Mouse (Mus musculus) heart, embryonic 12.5 days (tissue): Measurements from ENCODE around the gene Gm8914. TPM values are rescaled to one million over a fixed set of nuclear protein-coding genes. Genes with fewer than 3 reads are reported as not detected.
"Not testable (repeated sequence)": the region's sequence is repeated elsewhere in the genome, so short reads cannot be mapped to it uniquely, and the experiment has no call there.

Experiments
- ATAC-seq: fragments of 200-750 bp; cut with Nextera tagmentation; 2 replicates; pipeline ENCODE4 v1.8.0; 2017; ENCODE audit warnings: moderate TSS enrichment, moderate library complexity; ENCODE audit not compliant: insufficient number of reproducible peaks, low FRiP score
- H3K27ac ChIP-seq: fragments of 300-500 bp; sonication (generic); 2 replicates; pipeline ENCODE4 v1.5.1; 2016; ENCODE audit warnings: mild to moderate bottlenecking, moderate library complexity; ENCODE audit not compliant: poor library complexity, severe bottlenecking
- H3K27me3 ChIP-seq: fragments of 300-500 bp; sonication (generic); replicated peaks from 2 replicates; pipeline ENCODE4 v1.6.1; 2016; ENCODE audit warnings: mild to moderate bottlenecking, moderate library complexity
- H3K36me3 ChIP-seq: fragments of 300-500 bp; sonication (generic); 2 replicates; pipeline ENCODE4 v1.6.1; 2016; ENCODE audit warnings: mild to moderate bottlenecking, moderate library complexity
- H3K4me1 ChIP-seq: fragments of 300-500 bp; sonication (generic); replicated peaks from 2 replicates; pipeline ENCODE4 v1.6.1; 2016; ENCODE audit warnings: mild to moderate bottlenecking
- H3K4me2 ChIP-seq: fragments of 300-500 bp; sonication (generic); 2 replicates; pipeline ENCODE4 v1.6.1; 2016; ENCODE audit warnings: mild to moderate bottlenecking, moderate library complexity
- H3K4me3 ChIP-seq: fragments of 300-500 bp; sonication (generic); 2 replicates; pipeline ENCODE4 v1.5.1; 2016; ENCODE audit warnings: mild to moderate bottlenecking
- H3K9ac ChIP-seq: fragments of 300-500 bp; sonication (generic); 2 replicates; pipeline ENCODE4 v1.6.1; 2016; ENCODE audit warnings: mild to moderate bottlenecking, moderate library complexity
- H3K9me3 ChIP-seq: fragments of 300-500 bp; sonication (generic); replicated peaks from 2 replicates; pipeline ENCODE4 v1.6.1; 2016; ENCODE audit warnings: mild to moderate bottlenecking, moderate library complexity
- WGBS: fragments of 180-500 bp; shearing (Covaris S2); methylation state at CpG from one replicate; pipeline ENCODE4 v1.1.7; 2016; 5-methylcytosine and 5-hydroxymethylcytosine counted together
- polyA plus RNA-seq: library from polyadenylated mRNA; unstranded; fragments of >200 nt; fragmentation: Nextera tagmentation; extraction: Ambion mirVana; gene quantifications from 2 replicates; pipeline ENCODE4 v1.2.1, GENCODE M21; 2016

Gm8914 gene
- not detected in 2 replicates for polyA plus RNA-seq

- not testable (repeated sequence) for H3K4me2 ChIP-seq, H3K9ac ChIP-seq, H3K4me3 ChIP-seq, ATAC-seq, H3K9me3 ChIP-seq, H3K4me1 ChIP-seq, H3K27ac ChIP-seq, H3K36me3 ChIP-seq, H3K27me3 ChIP-seq
- WGBS = no CpG with 5 or more reads among the region's 5 CpGs
Observed at GRCm38 (mm10) chrX:91479826-91480225, at the start of gene Gm8914. Gene Gm8914 (plus strand): TSS chrX:91480126.

Other genes starting within 250 kb of the Gm8914 start
- gene Mageb2, start 148.4 kb upstream of the Gm8914 start, polyA plus RNA-seq = not detected in 2 replicates
- not detected in 2 replicates for gene Gm5072, start 87.6 kb upstream of the Gm8914 start, polyA plus RNA-seq
- not detected in 2 replicates for gene 1700084M14Rik, start 95.8 kb downstream of the Gm8914 start, polyA plus RNA-seq
- gene Gm14781, start 152.1 kb downstream of the Gm8914 start, polyA plus RNA-seq = not detected in 2 replicates